Mouse (Mus musculus) stomach, postnatal 0 days (tissue): ENCODE data around the gene Uqcc2. TPM values are rescaled to one million over a fixed set of nuclear protein-coding genes. Genes with fewer than 3 reads are reported as not detected.
A peak's percentile ranks its signal among the peaks of the same experiment; 100 is the strongest.

ENCODE experiments used
- ATAC-seq: fragments of 200-750 bp; cut with Nextera tagmentation; 2 replicates; pipeline ENCODE4 v1.8.0; 2017; ENCODE audit not compliant: low FRiP score, low TSS enrichment
- DNase-seq: peaks from one replicate; pipeline ENCODE4 v3.0.0-alpha.2; 2016; ENCODE audit warnings: low spot score
- H3K27ac ChIP-seq: fragments of 300-500 bp; sonication (generic); replicated peaks from 2 replicates; pipeline ENCODE4 v1.5.1; 2014; ENCODE audit warnings: mild to moderate bottlenecking, control low read depth
- H3K27me3 ChIP-seq: fragments of 300-500 bp; sonication (generic); 2 replicates; pipeline ENCODE4 v1.6.1; 2014; ENCODE audit warnings: low read length; ENCODE audit not compliant: control insufficient read depth, insufficient read depth
- H3K36me3 ChIP-seq: fragments of 300-500 bp; sonication (generic); 2 replicates; pipeline ENCODE4 v1.6.1; 2014; ENCODE audit warnings: low read length, mixed read lengths; ENCODE audit not compliant: control insufficient read depth, insufficient read depth
- H3K4me1 ChIP-seq: fragments of 300-500 bp; sonication (generic); replicated peaks from 2 replicates; pipeline ENCODE4 v1.6.1; 2014; ENCODE audit warnings: antibody characterized with exemption; ENCODE audit not compliant: control insufficient read depth, insufficient read depth
- H3K4me2 ChIP-seq: fragments of 300-500 bp; sonication (generic); replicated peaks from 2 replicates; pipeline ENCODE4 v1.6.1; 2014; ENCODE audit warnings: low read depth, mild to moderate bottlenecking, control low read depth, moderate library complexity
- H3K4me3 ChIP-seq: fragments of 300-500 bp; sonication (generic); 2 replicates; pipeline ENCODE4 v1.5.1; 2014; ENCODE audit warnings: low read depth, low read length, control low read depth
- H3K9ac ChIP-seq: fragments of 300-500 bp; sonication (generic); 2 replicates; pipeline ENCODE4 v1.6.1; 2014; ENCODE audit warnings: mild to moderate bottlenecking, low read length, control low read depth, mixed read lengths
- H3K9me3 ChIP-seq: fragments of 300-500 bp; sonication (generic); 2 replicates; pipeline ENCODE4 v1.6.1; 2016; ENCODE audit warnings: low read length; ENCODE audit not compliant: control insufficient read depth
- CTCF ChIP-seq: IDR thresholded peaks from 2 replicates; pipeline ENCODE4 v1.5.1; 2016; ENCODE audit warnings: antibody characterized with exemption, low read depth, mild to moderate bottlenecking, moderate library complexity
- EP300 ChIP-seq: optimal IDR thresholded peaks from 2 replicates; pipeline ENCODE3; 2016; ENCODE audit warnings: antibody characterized with exemption
- WGBS: fragments of 180-500 bp; shearing (Covaris S2); extraction: QIAGEN DNeasy Blood & Tissue Kit; methylation state at CpG from one replicate; pipeline ENCODE4 v1.1.7; 2014; 5-methylcytosine and 5-hydroxymethylcytosine counted together
- polyA plus RNA-seq: library from polyadenylated mRNA; unstranded; fragments of >200 nt; fragmentation: Nextera tagmentation; extraction: Ambion mirVana; gene quantifications from 2 replicates; pipeline ENCODE4 v1.2.1, GENCODE M21; 2015

The Uqcc2 gene
- polyA plus RNA-seq = 234 and 250 TPM in 2 replicates

GRCm38 (mm10) chr17:27133551-27134141 is at the start of gene Uqcc2:
TSS of gene Uqcc2 (minus strand) at chr17:27133916.
- Histone ChIP-seq H3K9me3 (no peaks in the 10 kb centered on the region), H3K4me2 (peak within 1 kb of the TSS; percentile 57), H3K4me3 (peak within 1 kb of the TSS; percentile 69), H3K4me1 (peaks cover 3% of the 10 kb centered on the region; the same call in 1 of the 2 replicates), H3K9ac (peak within 1 kb of the TSS; percentile 74), H3K27ac (peak within 1 kb of the TSS; percentile 79), H3K27me3 (no peaks in the 10 kb centered on the region), H3K36me3 (no peaks in the 10 kb centered on the region)
- WGBS = under 1% methylated on average over 43 of the region's 46 CpGs
- DNase-seq = peak; percentile 98
- ATAC-seq = peak; percentile 90
- TF ChIP-seq CTCF (peak; percentile 86), EP300 (no peak)

- WGBS = 72% methylated on average over 5 of the region's 5 CpGs
- ATAC-seq (no peak), DNase-seq (no peak)
- TF ChIP-seq CTCF (no peak), EP300 (no peak)
- Histone ChIP-seq H3K4me3 (no peak overlapping the region), H3K4me1 (no peaks in the 10 kb centered on the region), H3K9ac (no peak overlapping the region), H3K4me2 (no peak overlapping the region), H3K27ac (no peak overlapping the region), H3K27me3 (no peaks in the 10 kb centered on the region), H3K36me3 (no peaks in the 10 kb centered on the region), H3K9me3 (no peaks in the 10 kb centered on the region)
These were observed 48.7 kb upstream of the Uqcc2 start for GRCm38 (mm10) chr17:27182401-27182800.

- Histone ChIP-seq H3K27me3 (no peaks in the 10 kb centered on the region), H3K36me3 (no peaks in the 10 kb centered on the region), H3K4me2 (no peak overlapping the region), H3K9me3 (no peaks in the 10 kb centered on the region), H3K4me3 (no peak overlapping the region), H3K27ac (no peak overlapping the region), H3K9ac (no peak overlapping the region), H3K4me1 (no peaks in the 10 kb centered on the region)
- peak; percentile 69 for TF ChIP-seq CTCF
- no peak for TF ChIP-seq EP300
- peak; percentile 53 for DNase-seq
- 0 out of 2 replicates have a peak, but pooled peaks have one; percentile 33 for ATAC-seq
- 24% methylated on average over 3 of the region's 3 CpGs for WGBS
These were observed 48.0 kb upstream of the Uqcc2 start for GRCm38 (mm10) chr17:27181666-27182065.

- no peak overlapping the region for H3K27ac ChIP-seq
- H3K9ac ChIP-seq = no peak overlapping the region
- H3K4me2 ChIP-seq = no peak overlapping the region
- WGBS = 67% methylated on average over 12 of the region's 12 CpGs
- H3K4me1 ChIP-seq = no peaks in the 10 kb centered on the region
- H3K27me3 ChIP-seq = no peaks in the 10 kb centered on the region
- no peak for TF ChIP-seq EP300
- TF ChIP-seq CTCF = no peak
- H3K4me3 ChIP-seq = no peak overlapping the region
- H3K36me3 ChIP-seq = no peaks in the 10 kb centered on the region
- no peak for ATAC-seq
- no peak for DNase-seq
- no peaks in the 10 kb centered on the region for H3K9me3 ChIP-seq
These were observed 46.1 kb upstream of the Uqcc2 start for GRCm38 (mm10) chr17:27179681-27180280.

GRCm38 (mm10) chr17:27178427-27179177 is 44.9 kb upstream of the Uqcc2 start:
- Histone ChIP-seq H3K9me3 (no peaks in the 10 kb centered on the region), H3K4me1 (no peaks in the 10 kb centered on the region), H3K4me2 (no peak overlapping the region), H3K36me3 (no peaks in the 10 kb centered on the region), H3K9ac (no peak overlapping the region), H3K27ac (no peak overlapping the region), H3K27me3 (no peaks in the 10 kb centered on the region), H3K4me3 (no peak overlapping the region)
- DNase-seq (no peak), ATAC-seq (no peak)
- WGBS = 93% methylated on average over 17 of the region's 17 CpGs
- TF ChIP-seq EP300 (no peak), CTCF (no peak)

GRCm38 (mm10) chr17:27178019-27178418 is 44.3 kb upstream of the Uqcc2 start:
- Histone ChIP-seq H3K4me1 (no peaks in the 10 kb centered on the region), H3K9me3 (no peaks in the 10 kb centered on the region), H3K4me2 (no peak overlapping the region), H3K27ac (no peak overlapping the region), H3K36me3 (no peaks in the 10 kb centered on the region), H3K27me3 (no peaks in the 10 kb centered on the region), H3K9ac (no peak overlapping the region), H3K4me3 (no peak overlapping the region)
- DNase-seq (no peak), ATAC-seq (no peak)
- TF ChIP-seq EP300 (no peak), CTCF (no peak)
- WGBS = 90% methylated on average over 9 of the region's 9 CpGs
